Mouse (Mus musculus) forebrain, postnatal 0 days (tissue): ENCODE data around the gene Tenm3. TPM values are rescaled to one million over a fixed set of nuclear protein-coding genes. Genes with fewer than 3 reads are reported as not detected.

Experiments used
- ATAC-seq: fragments of 200-750 bp; cut with Nextera tagmentation; 2 replicates; pipeline ENCODE4 v1.8.0; 2017; ENCODE audit warnings: mild to moderate bottlenecking, moderate library complexity
- DNase-seq: peaks from one replicate; pipeline ENCODE4 v3.0.0-alpha.2; 2015
- H3K27ac ChIP-seq: fragments of 300-500 bp; sonication (generic); 2 replicates; pipeline ENCODE4 v1.5.1; 2014; ENCODE audit warnings: low read depth, mild to moderate bottlenecking, antibody characterized with exemption, low read length, moderate library complexity, mixed read lengths
- H3K27me3 ChIP-seq: fragments of 300-500 bp; sonication (generic); 2 replicates; pipeline ENCODE4 v1.6.1; 2014; ENCODE audit warnings: mild to moderate bottlenecking, low read length, mixed read lengths; ENCODE audit not compliant: insufficient read depth
- H3K36me3 ChIP-seq: fragments of 300-500 bp; sonication (generic); 2 replicates; pipeline ENCODE4 v1.6.1; 2014; ENCODE audit warnings: mild to moderate bottlenecking, moderate library complexity; ENCODE audit not compliant: insufficient read depth
- H3K4me1 ChIP-seq: fragments of 300-500 bp; sonication (generic); 2 replicates; pipeline ENCODE4 v1.6.1; 2014; ENCODE audit warnings: antibody characterized with exemption; ENCODE audit not compliant: insufficient read depth
- H3K4me2 ChIP-seq: fragments of 300-500 bp; sonication (generic); 2 replicates; pipeline ENCODE4 v1.6.1; 2014; ENCODE audit warnings: low read depth, mild to moderate bottlenecking, moderate library complexity
- H3K4me3 ChIP-seq: fragments of 300-500 bp; sonication (generic); 2 replicates; pipeline ENCODE4 v1.5.1; 2014; ENCODE audit warnings: low read depth, low read length, mixed read lengths
- H3K9ac ChIP-seq: fragments of 300-500 bp; sonication (generic); 2 replicates; pipeline ENCODE4 v1.6.1; 2014; ENCODE audit warnings: mild to moderate bottlenecking
- H3K9me3 ChIP-seq: fragments of 300-500 bp; sonication (generic); 2 replicates; pipeline ENCODE4 v1.6.1; 2016; ENCODE audit warnings: low read length
- CTCF ChIP-seq: sonication (generic); IDR thresholded peaks from 2 replicates; pipeline ENCODE4 v1.5.1; 2016; ENCODE audit warnings: antibody characterized with exemption, control low read depth, low read depth
- WGBS: fragments of 180-500 bp; shearing (Covaris S2); extraction: QIAGEN DNeasy Blood & Tissue Kit; methylation state at CpG from one replicate; pipeline ENCODE4 v1.1.7; 2014; 5-methylcytosine and 5-hydroxymethylcytosine counted together
- polyA plus RNA-seq: library from polyadenylated mRNA; unstranded; fragments of >200 nt; fragmentation: Nextera tagmentation; extraction: Ambion mirVana; gene quantifications from 2 replicates; pipeline ENCODE4 v1.2.1, GENCODE M21; 2015
- total RNA-seq: library from RNA; depleted of rRNA; stranded (reverse); fragments of >200 nt; gene quantifications from 2 replicates; pipeline ENCODE4 v1.2.3, GENCODE M21; 2014

The Tenm3 gene
- total and polyA plus RNA-seq, 2 experiments from 2014 or later = 21.6 to 111 TPM

GRCm38 (mm10) chr8:48437523-48438207, 406.1 kb downstream of the Tenm3 start:
- no peaks in the 10 kb centered on the region for H3K27me3 ChIP-seq
- 0 out of 2 replicates have a peak overlapping the region, but pooled peaks have one; percentile 4 for H3K4me3 ChIP-seq
- H3K4me2 ChIP-seq = peak overlapping the region; percentile 33
- peak overlapping the region; percentile 30; the same call in 1 of the 2 replicates for H3K27ac ChIP-seq
- peak; percentile 45; the same call in 1 of the 2 replicates for ATAC-seq
- WGBS = 14% methylated on average over 16 of the region's 16 CpGs
- peak; percentile 51 for DNase-seq
- H3K9ac ChIP-seq = peak overlapping the region; percentile 15; the same call in 1 of the 2 replicates
- peaks cover 10% of the 10 kb centered on the region for H3K4me1 ChIP-seq
- H3K36me3 ChIP-seq = no peaks in the 10 kb centered on the region
- no peaks in the 10 kb centered on the region for H3K9me3 ChIP-seq
- no peak for TF ChIP-seq CTCF

- DNase-seq (no peak), ATAC-seq (no peak)
- Histone ChIP-seq H3K4me3 (no peak overlapping the region), H3K36me3 (no peaks in the 10 kb centered on the region), H3K27me3 (no peaks in the 10 kb centered on the region), H3K4me2 (no peak overlapping the region), H3K9ac (no peak overlapping the region), H3K9me3 (no peaks in the 10 kb centered on the region), H3K4me1 (no peaks in the 10 kb centered on the region), H3K27ac (no peak overlapping the region)
- 85% methylated on average over 11 of the region's 11 CpGs for WGBS
- TF ChIP-seq CTCF = no peak
Observed at GRCm38 (mm10) chr8:48425101-48425500, 418.6 kb downstream of the Tenm3 start.

GRCm38 (mm10) chr8:48417714-48418113, 426.0 kb downstream of the Tenm3 start:
- no peak overlapping the region for H3K4me3 ChIP-seq
- DNase-seq (no peak), ATAC-seq (no peak)
- no peak overlapping the region for H3K4me2 ChIP-seq
- H3K9ac ChIP-seq = no peak overlapping the region
- no peak overlapping the region for H3K27ac ChIP-seq
- 61% methylated on average over 11 of the region's 11 CpGs for WGBS
- TF ChIP-seq CTCF = no peak
- H3K4me1 ChIP-seq = no peaks in the 10 kb centered on the region
- no peaks in the 10 kb centered on the region for H3K27me3 ChIP-seq
- no peaks in the 10 kb centered on the region for H3K9me3 ChIP-seq
- 0 out of 2 replicates have a peak, but pooled peaks cover 4% of the 10 kb centered on the region for H3K36me3 ChIP-seq

DNA sequence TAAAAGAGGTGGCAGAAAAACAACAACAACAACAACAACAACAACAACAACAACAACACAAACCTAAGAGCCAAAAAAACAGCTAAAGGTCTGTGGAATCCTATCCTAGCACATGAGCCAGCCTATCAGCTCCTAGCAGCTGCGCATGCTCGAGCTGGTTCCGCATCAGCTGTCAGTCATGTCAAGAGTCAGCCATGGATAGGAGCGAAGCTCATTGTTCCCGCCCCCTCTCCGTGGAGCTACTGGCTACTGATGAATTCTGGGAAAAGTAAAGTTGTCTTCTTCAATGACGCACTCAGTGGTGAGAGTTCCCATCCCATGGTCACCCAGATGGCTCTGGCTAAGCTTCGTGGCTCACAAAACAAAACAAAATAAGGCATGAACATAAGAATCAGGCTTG, 432.8 kb downstream of the Tenm3 start:
- Histone ChIP-seq H3K27ac (no peak overlapping the region), H3K4me3 (no peak overlapping the region), H3K36me3 (0 out of 2 replicates have a peak, but pooled peaks cover 2% of the 10 kb centered on the region), H3K9ac (no peak overlapping the region), H3K9me3 (peaks cover 4% of the 10 kb centered on the region; the same call in 1 of the 2 replicates), H3K4me1 (no peaks in the 10 kb centered on the region), H3K27me3 (no peaks in the 10 kb centered on the region), H3K4me2 (no peak overlapping the region)
- WGBS = 96% methylated on average over 8 of the region's 8 CpGs
- no peak for TF ChIP-seq CTCF
- DNase-seq (no peak), ATAC-seq (no peak)

DNA sequence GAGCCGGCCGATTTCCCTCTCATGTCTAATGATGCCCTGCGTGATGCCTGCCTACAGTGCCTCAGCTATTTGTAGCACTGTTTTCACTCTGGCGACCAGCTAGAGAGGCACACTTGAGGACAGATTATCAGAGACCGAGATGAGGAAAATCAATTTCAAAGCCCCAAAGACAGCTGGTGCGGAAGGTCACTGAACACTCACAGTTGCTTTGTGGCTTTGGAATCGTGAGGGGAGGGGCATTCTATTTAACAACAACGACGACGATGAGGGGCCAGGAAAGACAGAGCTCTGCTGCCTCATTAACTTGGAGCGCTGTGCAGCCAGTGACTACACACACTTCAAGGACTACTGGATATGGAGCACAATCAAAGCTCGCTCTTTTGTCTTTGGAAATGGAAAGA, 443.2 kb downstream of the Tenm3 start:
- Histone ChIP-seq H3K9me3 (no peaks in the 10 kb centered on the region), H3K27me3 (no peaks in the 10 kb centered on the region), H3K4me3 (no peak overlapping the region; the same call in 1 of the 2 replicates), H3K36me3 (no peaks in the 10 kb centered on the region), H3K4me2 (peak overlapping the region; percentile 36), H3K27ac (no peak overlapping the region), H3K9ac (no peak overlapping the region), H3K4me1 (no peaks in the 10 kb centered on the region)
- peak; percentile 71 for ATAC-seq
- no peak for TF ChIP-seq CTCF
- peak; percentile 35 for DNase-seq
- WGBS = 11% methylated on average over 12 of the region's 12 CpGs

DNA sequence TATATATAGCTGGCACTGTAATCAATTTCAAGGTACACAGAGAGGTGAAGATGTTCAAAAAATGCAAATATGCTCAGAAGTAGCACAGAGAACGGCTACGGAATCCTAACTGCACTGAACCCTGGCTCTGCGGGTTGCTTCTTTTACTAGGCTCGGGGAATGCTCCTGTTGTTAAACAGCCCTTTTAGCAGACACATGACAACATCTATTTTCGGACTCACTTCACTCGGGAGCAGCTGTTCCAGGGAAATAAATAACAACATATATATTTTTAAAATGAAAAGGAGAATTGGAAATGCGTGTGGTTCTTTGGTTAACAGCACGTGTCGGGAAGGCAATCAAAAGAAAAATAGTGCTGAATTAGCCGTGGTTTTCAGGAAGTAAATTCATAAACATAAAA, 457.9 kb downstream of the Tenm3 start:
- no peaks in the 10 kb centered on the region for H3K9me3 ChIP-seq
- TF ChIP-seq CTCF = no peak
- H3K27me3 ChIP-seq = no peaks in the 10 kb centered on the region
- no peaks in the 10 kb centered on the region for H3K36me3 ChIP-seq
- 55% methylated on average over 10 of the region's 10 CpGs for WGBS
- H3K27ac ChIP-seq = no peak overlapping the region
- H3K4me3 ChIP-seq = no peak overlapping the region
- no peak for DNase-seq
- no peak overlapping the region for H3K4me2 ChIP-seq
- no peak for ATAC-seq
- no peaks in the 10 kb centered on the region for H3K4me1 ChIP-seq
- H3K9ac ChIP-seq = no peak overlapping the region

GRCm38 (mm10) chr8:48380035-48380434, 463.7 kb downstream of the Tenm3 start:
- no peak for DNase-seq
- H3K9me3 ChIP-seq = no peaks in the 10 kb centered on the region
- no peak overlapping the region for H3K4me3 ChIP-seq
- H3K27me3 ChIP-seq = no peaks in the 10 kb centered on the region
- no peak for ATAC-seq
- H3K9ac ChIP-seq = no peak overlapping the region
- no peaks in the 10 kb centered on the region for H3K36me3 ChIP-seq
- H3K27ac ChIP-seq = no peak overlapping the region
- 0 out of 2 replicates have a peak, but pooled peaks cover 7% of the 10 kb centered on the region for H3K4me1 ChIP-seq
- WGBS = 71% methylated on average over 12 of the region's 12 CpGs
- no peak overlapping the region for H3K4me2 ChIP-seq
- no peak for TF ChIP-seq CTCF
